Mouse (Mus musculus) embryonic facial prominence, embryonic 14.5 days (tissue): ENCODE results near the gene Kbtbd13. TPM values are rescaled to one million over a fixed set of nuclear protein-coding genes. Genes with fewer than 3 reads are reported as not detected.

Experiments
- ATAC-seq: fragments of 200-750 bp; cut with Nextera tagmentation; 2 replicates; pipeline ENCODE4 v1.8.0; 2017; ENCODE audit warnings: low read depth, moderate number of reproducible peaks, moderate TSS enrichment
- DNase-seq: peaks from one replicate; pipeline ENCODE4 v3.0.0-alpha.2; 2015; ENCODE audit warnings: low spot score
- H3K27ac ChIP-seq: fragments of 300-500 bp; sonication (generic); replicated peaks from 2 replicates; pipeline ENCODE4 v1.5.1; 2014; ENCODE audit warnings: low read depth, mild to moderate bottlenecking, low read length, moderate library complexity
- H3K27me3 ChIP-seq: fragments of 300-500 bp; sonication (generic); replicated peaks from 2 replicates; pipeline ENCODE4 v1.6.1; 2014; ENCODE audit warnings: low read length; ENCODE audit not compliant: control insufficient read depth, insufficient read depth
- H3K36me3 ChIP-seq: fragments of 300-500 bp; sonication (generic); 2 replicates; pipeline ENCODE4 v1.6.1; 2014; ENCODE audit warnings: low read length, mixed read lengths; ENCODE audit not compliant: control insufficient read depth, insufficient read depth
- H3K4me1 ChIP-seq: fragments of 300-500 bp; sonication (generic); 2 replicates; pipeline ENCODE4 v1.6.1; 2014; ENCODE audit warnings: antibody characterized with exemption, low read length; ENCODE audit not compliant: control insufficient read depth, insufficient read depth
- H3K4me2 ChIP-seq: fragments of 300-500 bp; sonication (generic); 2 replicates; pipeline ENCODE4 v1.6.1; 2014; ENCODE audit warnings: low read depth, mild to moderate bottlenecking, low read length, moderate library complexity, mixed read lengths
- H3K4me3 ChIP-seq: fragments of 300-500 bp; sonication (generic); 2 replicates; pipeline ENCODE4 v1.5.1; 2014; ENCODE audit warnings: low read depth, mild to moderate bottlenecking, low read length
- H3K9ac ChIP-seq: fragments of 300-500 bp; sonication (generic); 2 replicates; pipeline ENCODE4 v1.6.1; 2014; ENCODE audit warnings: low read depth, mild to moderate bottlenecking, low read length, moderate library complexity, mixed read lengths
- H3K9me3 ChIP-seq: fragments of 300-500 bp; sonication (generic); 2 replicates; pipeline ENCODE4 v1.6.1; 2016; ENCODE audit warnings: low read length; ENCODE audit not compliant: control insufficient read depth
- WGBS: fragments of 180-500 bp; shearing (Covaris S2); extraction: QIAGEN DNeasy Blood & Tissue Kit; methylation state at CpG from one replicate; pipeline ENCODE4 v1.1.7; 2014; 5-methylcytosine and 5-hydroxymethylcytosine counted together
- polyA plus RNA-seq: library from polyadenylated mRNA; unstranded; fragments of >200 nt; fragmentation: Nextera tagmentation; extraction: Ambion mirVana; gene quantifications from 2 replicates; pipeline ENCODE4 v1.2.1, GENCODE M21; 2014

Gene Kbtbd13
- polyA plus RNA-seq, 1 experiment from 2014 or later: 1.8 TPM

GRCm38 (mm10) chr9:65424393-65424792, 32.9 kb upstream of the Kbtbd13 start:
- Histone ChIP-seq H3K9me3 (no peaks in the 10 kb centered on the region), H3K4me1 (no peaks in the 10 kb centered on the region), H3K4me3 (no peak overlapping the region), H3K27me3 (no peaks in the 10 kb centered on the region), H3K36me3 (no peaks in the 10 kb centered on the region), H3K4me2 (no peak overlapping the region), H3K27ac (no peak overlapping the region), H3K9ac (no peak overlapping the region)
- ATAC-seq: no peak
- 28% methylated on average over 3 of the region's 3 CpGs for WGBS
- DNase-seq: no peak

GRCm38 (mm10) chr9:65422760-65423501, 31.5 kb upstream of the Kbtbd13 start, which contains the start of gene Slc51b:
Gene Slc51b, minus strand, starts transcription at chr9:65422955.
- Histone ChIP-seq H3K27me3 (no peaks in the 10 kb centered on the region), H3K9ac (no peak within 1 kb of the TSS), H3K4me3 (no peak within 1 kb of the TSS), H3K36me3 (no peaks in the 10 kb centered on the region), H3K4me1 (no peaks in the 10 kb centered on the region), H3K27ac (no peak within 1 kb of the TSS), H3K4me2 (no peak within 1 kb of the TSS), H3K9me3 (no peaks in the 10 kb centered on the region)
- WGBS: 77% methylated on average over 11 of the region's 11 CpGs
- ATAC-seq: no peak
- DNase-seq: no peak

- no peak overlapping the region for H3K4me3 ChIP-seq
- H3K27ac ChIP-seq: no peak overlapping the region
- DNase-seq (no peak), ATAC-seq (no peak)
- H3K9me3 ChIP-seq: no peaks in the 10 kb centered on the region
- no peaks in the 10 kb centered on the region for H3K36me3 ChIP-seq
- WGBS: 75% methylated on average over 3 of the region's 3 CpGs
- no peaks in the 10 kb centered on the region for H3K4me1 ChIP-seq
- H3K9ac ChIP-seq: no peak overlapping the region
- no peaks in the 10 kb centered on the region for H3K27me3 ChIP-seq
- H3K4me2 ChIP-seq: no peak overlapping the region
Measured at GRCm38 (mm10) chr9:65419633-65420032, 28.2 kb upstream of the Kbtbd13 start.

GRCm38 (mm10) chr9:65417738-65418137, 26.3 kb upstream of the Kbtbd13 start:
- Histone ChIP-seq H3K36me3 (no peaks in the 10 kb centered on the region), H3K4me3 (no peak overlapping the region), H3K27me3 (no peaks in the 10 kb centered on the region), H3K9ac (no peak overlapping the region), H3K4me1 (no peaks in the 10 kb centered on the region), H3K9me3 (no peaks in the 10 kb centered on the region), H3K4me2 (no peak overlapping the region), H3K27ac (no peak overlapping the region)
- no peak for DNase-seq
- ATAC-seq: no peak
- WGBS: 44% methylated on average over 3 of the region's 3 CpGs

DNA sequence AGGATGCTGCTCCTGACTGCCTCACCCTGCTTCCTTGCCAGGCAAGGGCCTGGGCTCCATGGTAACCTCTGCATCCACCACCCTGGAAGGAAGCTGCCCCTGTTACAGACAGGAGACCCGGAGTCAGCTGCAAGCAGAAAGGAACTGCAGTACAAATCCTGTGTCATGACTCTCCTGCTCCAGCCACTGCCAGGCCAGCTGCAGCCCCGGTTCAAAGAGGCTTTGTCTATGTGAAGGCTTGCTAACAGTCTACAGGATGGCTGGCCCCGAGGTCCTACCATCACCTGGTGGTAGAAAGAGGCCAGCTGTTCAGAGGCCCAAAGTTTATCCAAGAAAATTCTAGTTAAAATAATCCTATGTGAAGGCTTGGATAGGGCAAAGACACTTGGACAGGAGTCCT, 19.9 kb upstream of the Kbtbd13 start:
- H3K36me3 ChIP-seq: no peaks in the 10 kb centered on the region
- WGBS: 62% methylated on average over 3 of the region's 3 CpGs
- no peaks in the 10 kb centered on the region for H3K27me3 ChIP-seq
- no peaks in the 10 kb centered on the region for H3K4me1 ChIP-seq
- ATAC-seq (no peak), DNase-seq (no peak)
- H3K4me3 ChIP-seq: no peak overlapping the region
- H3K9me3 ChIP-seq: no peaks in the 10 kb centered on the region
- H3K27ac ChIP-seq: no peak overlapping the region
- H3K4me2 ChIP-seq: no peak overlapping the region
- no peak overlapping the region for H3K9ac ChIP-seq

DNA sequence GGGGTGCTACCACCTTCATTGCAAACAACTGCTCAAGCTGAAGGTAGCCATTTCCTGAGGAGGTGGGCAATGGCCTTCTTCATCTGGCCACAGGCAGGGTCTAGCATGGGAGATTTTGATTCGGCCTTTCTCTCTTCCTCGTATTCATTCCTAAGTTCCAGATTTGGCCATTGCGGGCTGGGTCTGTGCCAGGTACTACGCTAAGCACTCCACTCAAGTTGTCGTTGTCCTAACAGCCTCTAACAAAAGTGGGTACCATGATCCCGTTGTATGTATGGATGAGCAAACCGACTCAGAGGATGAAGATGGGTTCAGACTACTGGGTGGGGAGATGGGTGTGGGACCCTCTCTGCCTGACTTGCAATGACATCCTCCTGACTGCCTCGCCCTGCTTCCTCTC, 18.9 kb upstream of the Kbtbd13 start:
- ATAC-seq: no peak

DNA sequence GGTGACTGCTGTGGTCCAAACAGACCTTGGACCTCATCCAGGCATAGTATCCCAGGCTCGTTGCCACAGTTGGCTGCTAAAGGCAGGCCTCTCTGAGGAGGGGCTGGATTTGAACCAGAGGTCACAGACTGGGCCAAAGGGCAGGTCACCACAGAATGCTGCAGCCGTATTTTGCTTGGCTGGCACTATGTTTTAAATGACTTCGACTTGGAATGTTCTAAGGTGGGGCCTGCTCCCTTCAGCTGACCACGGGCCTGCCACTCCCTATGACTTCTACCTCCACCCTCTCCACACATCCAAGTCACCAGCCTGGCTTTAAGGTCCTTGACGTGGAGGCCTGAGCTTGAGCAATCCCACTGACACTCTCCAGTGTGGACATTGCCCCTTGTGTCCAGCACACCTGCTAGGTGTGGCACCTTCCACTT, 17.4 kb upstream of the Kbtbd13 start:
- Histone ChIP-seq H3K9ac (no peak overlapping the region), H3K9me3 (no peaks in the 10 kb centered on the region), H3K27me3 (no peaks in the 10 kb centered on the region), H3K4me2 (no peak overlapping the region), H3K4me1 (no peaks in the 10 kb centered on the region), H3K4me3 (no peak overlapping the region), H3K36me3 (no peaks in the 10 kb centered on the region), H3K27ac (no peak overlapping the region)
- DNase-seq (no peak), ATAC-seq (no peak)
- 64% methylated on average over 4 of the region's 5 CpGs for WGBS

More for the DNA sequence above, 18.9 kb upstream of the Kbtbd13 start:
- no peaks in the 10 kb centered on the region for H3K27me3 ChIP-seq
- H3K9me3 ChIP-seq: no peaks in the 10 kb centered on the region
- no peak for DNase-seq
- H3K27ac ChIP-seq: no peak overlapping the region
- WGBS: 93% methylated on average over 8 of the region's 8 CpGs
- H3K36me3 ChIP-seq: no peaks in the 10 kb centered on the region
- H3K9ac ChIP-seq: no peak overlapping the region
- no peak overlapping the region for H3K4me3 ChIP-seq
- H3K4me2 ChIP-seq: no peak overlapping the region
- H3K4me1 ChIP-seq: no peaks in the 10 kb centered on the region

DNA sequence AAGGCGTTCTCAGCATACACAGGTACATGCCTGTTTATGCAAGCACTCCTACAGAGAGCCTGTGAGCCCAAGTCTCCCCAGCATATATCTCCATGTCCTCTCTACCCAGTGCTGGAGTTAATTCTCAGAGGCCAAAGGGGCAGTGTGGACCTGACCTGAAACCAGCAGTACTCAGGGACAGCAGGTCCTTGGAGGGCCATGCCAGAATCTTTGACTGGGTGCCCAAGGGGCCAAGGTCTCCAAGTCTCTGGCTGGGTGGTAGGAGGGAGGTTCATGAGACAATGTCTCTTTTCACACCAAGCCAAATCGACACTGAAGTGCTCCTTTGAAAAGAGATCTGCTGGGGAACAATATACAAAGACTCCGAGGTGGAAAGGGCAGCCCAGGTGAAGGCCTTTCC, 16.4 kb upstream of the Kbtbd13 start:
- ATAC-seq: no peak
- WGBS: 54% methylated on average over 3 of the region's 3 CpGs
- H3K4me3 ChIP-seq: no peak overlapping the region
- H3K9me3 ChIP-seq: no peaks in the 10 kb centered on the region
- DNase-seq: no peak
- H3K4me2 ChIP-seq: no peak overlapping the region
- H3K9ac ChIP-seq: no peak overlapping the region
- no peaks in the 10 kb centered on the region for H3K27me3 ChIP-seq
- no peak overlapping the region for H3K27ac ChIP-seq
- H3K36me3 ChIP-seq: no peaks in the 10 kb centered on the region
- no peaks in the 10 kb centered on the region for H3K4me1 ChIP-seq

GRCm38 (mm10) chr9:65407327-65407726, 15.9 kb upstream of the Kbtbd13 start:
- H3K4me2 ChIP-seq: no peak overlapping the region
- ATAC-seq (no peak), DNase-seq (no peak)
- no peaks in the 10 kb centered on the region for H3K27me3 ChIP-seq
- no peaks in the 10 kb centered on the region for H3K9me3 ChIP-seq
- H3K27ac ChIP-seq: no peak overlapping the region
- no peaks in the 10 kb centered on the region for H3K36me3 ChIP-seq
- WGBS: 72% methylated on average over 5 of the region's 5 CpGs
- no peak overlapping the region for H3K4me3 ChIP-seq
- H3K9ac ChIP-seq: no peak overlapping the region
- no peaks in the 10 kb centered on the region for H3K4me1 ChIP-seq
